Mouse (Mus musculus): Measurements from ENCODE around the gene Dus2. TPM values are rescaled to one million over a fixed set of nuclear protein-coding genes. Genes with fewer than 3 reads are reported as not detected.
A peak's percentile ranks its signal among the peaks of the same experiment; 100 is the strongest.

The Dus2 gene
- polyA plus RNA-seq, 1 experiment from 2014 or later: 25.3 TPM

GRCm38 (mm10) chr8:106047854-106048630 lies 56.9 kb downstream of the Dus2 start:
- Histone ChIP-seq H3K4me3 (no peak overlapping the region), H3K9me3 (no peaks in the 10 kb centered on the region), H3K4me2 (replicated peaks) (no peak overlapping the region), H3K27ac (no peak overlapping the region), H3K4me1 (no peaks in the 10 kb centered on the region), H3K36me3 (peaks cover 25% of the 10 kb centered on the region; the same call in 1 of the 2 replicates), H3K9ac (no peak overlapping the region), H3K27me3 (no peaks in the 10 kb centered on the region)
- 80% methylated on average over 5 of the region's 5 CpGs for WGBS
- ATAC-seq (ENCODE audit: insufficient number of reproducible peaks, insufficient read depth, low FRiP score, low TSS enrichment): no peak

- ATAC-seq (ENCODE audit: insufficient number of reproducible peaks, insufficient read depth, low FRiP score, low TSS enrichment): no peak
- WGBS: 89% methylated on average over 6 of the region's 6 CpGs
- no peaks in the 10 kb centered on the region for H3K9me3 ChIP-seq
- H3K27me3 ChIP-seq: no peaks in the 10 kb centered on the region
- H3K27ac ChIP-seq: no peak overlapping the region
- no peaks in the 10 kb centered on the region for H3K4me1 ChIP-seq
- no peak overlapping the region for H3K4me3 ChIP-seq
- H3K4me2 ChIP-seq (replicated peaks): no peak overlapping the region
- H3K36me3 ChIP-seq: peaks cover 38% of the 10 kb centered on the region
- no peak overlapping the region for H3K9ac ChIP-seq
These were observed 58.7 kb downstream of the Dus2 start for GRCm38 (mm10) chr8:106049840-106050239.

- H3K9me3 ChIP-seq: no peaks in the 10 kb centered on the region
- H3K36me3 ChIP-seq: peaks cover 36% of the 10 kb centered on the region
- H3K27me3 ChIP-seq: no peaks in the 10 kb centered on the region
- H3K27ac ChIP-seq: no peak overlapping the region
- WGBS: 91% methylated on average over 3 of the region's 3 CpGs
- no peaks in the 10 kb centered on the region for H3K4me1 ChIP-seq
- ATAC-seq (ENCODE audit: insufficient number of reproducible peaks, insufficient read depth, low FRiP score, low TSS enrichment): no peak
- H3K9ac ChIP-seq: no peak overlapping the region
- H3K4me3 ChIP-seq: no peak overlapping the region
- no peak overlapping the region for H3K4me2 ChIP-seq (replicated peaks)
These were observed 59.9 kb downstream of the Dus2 start for GRCm38 (mm10) chr8:106051068-106051467.

GRCm38 (mm10) chr8:106052510-106053089 lies 61.5 kb downstream of the Dus2 start:
- Histone ChIP-seq H3K4me1 (no peaks in the 10 kb centered on the region), H3K9me3 (no peaks in the 10 kb centered on the region), H3K9ac (no peak overlapping the region), H3K27ac (no peak overlapping the region), H3K27me3 (no peaks in the 10 kb centered on the region), H3K36me3 (peaks cover 34% of the 10 kb centered on the region), H3K4me3 (no peak overlapping the region), H3K4me2 (replicated peaks) (no peak overlapping the region)
- ATAC-seq (ENCODE audit: insufficient number of reproducible peaks, insufficient read depth, low FRiP score, low TSS enrichment): no peak
- 90% methylated on average over 9 of the region's 9 CpGs for WGBS

GRCm38 (mm10) chr8:106054190-106054811 lies 63.2 kb downstream of the Dus2 start:
- Histone ChIP-seq H3K4me2 (replicated peaks) (no peak overlapping the region), H3K36me3 (peaks cover 34% of the 10 kb centered on the region), H3K4me3 (no peak overlapping the region), H3K9ac (no peak overlapping the region), H3K27me3 (no peaks in the 10 kb centered on the region), H3K4me1 (peaks cover 8% of the 10 kb centered on the region), H3K9me3 (no peaks in the 10 kb centered on the region), H3K27ac (no peak overlapping the region)
- no peak for ATAC-seq (ENCODE audit: insufficient number of reproducible peaks, insufficient read depth, low FRiP score, low TSS enrichment)
- WGBS: 69% methylated on average over 6 of the region's 6 CpGs

- H3K4me1 ChIP-seq: peaks cover 8% of the 10 kb centered on the region
- 56% methylated on average over 3 of the region's 3 CpGs for WGBS
- no peak for ATAC-seq (ENCODE audit: insufficient number of reproducible peaks, insufficient read depth, low FRiP score, low TSS enrichment)
These were observed 63.9 kb downstream of the Dus2 start for GRCm38 (mm10) chr8:106055038-106055437.

GRCm38 (mm10) chr8:106056455-106056982 lies 65.4 kb downstream of the Dus2 start:
- H3K4me3 ChIP-seq: no peak overlapping the region
- H3K9ac ChIP-seq: no peak overlapping the region
- H3K36me3 ChIP-seq: peaks cover 29% of the 10 kb centered on the region
- no peak overlapping the region for H3K4me2 ChIP-seq (replicated peaks)
- H3K9me3 ChIP-seq: no peaks in the 10 kb centered on the region
- no peaks in the 10 kb centered on the region for H3K27me3 ChIP-seq
- no peak overlapping the region for H3K27ac ChIP-seq
- WGBS: 79% methylated on average over 4 of the region's 4 CpGs
- peaks cover 15% of the 10 kb centered on the region for H3K4me1 ChIP-seq
- no peak for ATAC-seq (ENCODE audit: insufficient number of reproducible peaks, insufficient read depth, low FRiP score, low TSS enrichment)

More at GRCm38 (mm10) chr8:106055038-106055437, 63.9 kb downstream of the Dus2 start:
- Histone ChIP-seq H3K27me3 (no peaks in the 10 kb centered on the region), H3K9ac (no peak overlapping the region; the same call in 1 of the 2 replicates), H3K4me2 (replicated peaks) (no peak overlapping the region), H3K36me3 (peaks cover 34% of the 10 kb centered on the region), H3K4me3 (no peak overlapping the region), H3K9me3 (no peaks in the 10 kb centered on the region), H3K27ac (no peak overlapping the region)

- peak; percentile 98 for ATAC-seq (ENCODE audit: insufficient number of reproducible peaks, insufficient read depth, low FRiP score, low TSS enrichment)
- H3K27me3 ChIP-seq: no peaks in the 10 kb centered on the region
- WGBS: 1% methylated on average over 52 of the region's 52 CpGs
These were observed 67.8 kb downstream of the Dus2 start, which contains the start of gene Nfatc3 for GRCm38 (mm10) chr8:106058731-106059612. Gene Nfatc3, plus strand, starts transcription at chr8:106058840.

GRCm38 (mm10) chr8:106059613-106060371 lies 68.7 kb downstream of the Dus2 start:
- Histone ChIP-seq H3K9ac (peak overlapping the region; percentile 89), H3K4me2 (replicated peaks) (peak overlapping the region; percentile 57), H3K27ac (peak overlapping the region; percentile 94), H3K4me3 (peak overlapping the region; percentile 85), H3K36me3 (0 out of 2 replicates have a peak, but pooled peaks cover 3% of the 10 kb centered on the region), H3K9me3 (no peaks in the 10 kb centered on the region), H3K4me1 (peaks cover 18% of the 10 kb centered on the region), H3K27me3 (no peaks in the 10 kb centered on the region)
- peak; percentile 75 for ATAC-seq (ENCODE audit: insufficient number of reproducible peaks, insufficient read depth, low FRiP score, low TSS enrichment)
- under 1% methylated on average over 79 of the region's 83 CpGs for WGBS

More at GRCm38 (mm10) chr8:106058731-106059612, 67.8 kb downstream of the Dus2 start, which contains the start of gene Nfatc3:
- Histone ChIP-seq H3K9me3 (no peaks in the 10 kb centered on the region), H3K27ac (peak within 1 kb of the TSS; percentile 94), H3K4me2 (replicated peaks) (peak within 1 kb of the TSS; percentile 57), H3K36me3 (peaks cover 7% of the 10 kb centered on the region; the same call in 1 of the 2 replicates), H3K4me1 (peaks cover 18% of the 10 kb centered on the region), H3K9ac (peak within 1 kb of the TSS; percentile 89), H3K4me3 (peak within 1 kb of the TSS; percentile 85)

GRCm38 (mm10) chr8:106060521-106060920 lies 69.4 kb downstream of the Dus2 start:
- H3K9me3 ChIP-seq: no peaks in the 10 kb centered on the region
- H3K36me3 ChIP-seq: no peaks in the 10 kb centered on the region
- WGBS: 8% methylated on average over 3 of the region's 3 CpGs
- ATAC-seq (ENCODE audit: insufficient number of reproducible peaks, insufficient read depth, low FRiP score, low TSS enrichment): no peak
- H3K4me1 ChIP-seq: peaks cover 18% of the 10 kb centered on the region
- H3K27me3 ChIP-seq: no peaks in the 10 kb centered on the region
- H3K9ac ChIP-seq: peak overlapping the region; percentile 89
- H3K4me3 ChIP-seq: peak overlapping the region; percentile 85
- no peak overlapping the region for H3K27ac ChIP-seq
- H3K4me2 ChIP-seq (replicated peaks): peak overlapping the region; percentile 57
